ENCODE assay signal across 8 mouse cellular contexts in the genomic region with DNA sequence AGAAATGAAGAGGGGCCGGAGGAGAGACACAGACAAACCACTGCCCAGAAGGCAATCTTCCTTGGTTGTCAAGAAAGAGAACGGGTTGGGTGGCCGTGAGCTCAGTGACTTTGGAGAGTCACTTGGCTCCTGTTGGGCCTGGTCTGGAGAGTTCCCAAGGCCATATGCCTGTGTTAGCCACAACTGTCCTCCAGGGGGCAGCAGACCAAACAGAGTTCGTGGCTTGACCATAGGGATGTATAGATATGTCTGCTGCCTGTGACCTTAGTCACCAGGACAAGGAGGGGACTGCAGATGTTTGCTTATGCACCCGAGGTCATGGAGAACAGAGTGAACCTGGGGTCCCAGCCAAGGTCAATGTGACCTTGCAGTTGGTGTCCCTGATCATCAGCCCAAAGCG.
DNase-seq lines count a peak whose midpoint lies in the region; ATAC-seq and TF ChIP-seq lines count a peak whose summit lies in the region.

No protein-coding gene starts in this region.

- TF ChIP-seq CTCF in MEL (IDR thresholded peaks at IDR 0.05 in 2 of 3, conservative IDR thresholded peaks at IDR 0.05 in 1 of 3; ENCODE audit: control insufficient read depth in 1 of 3, insufficient read depth in 1 of 3, low read depth in 2 of 3, low read length in 3 of 3, poor library complexity in 1 of 3, severe bottlenecking in 1 of 3), result peak; percentile 80 to 84 (median 82)

- H3K4me2 ChIP-seq in kidney, embryonic 14.5 days (replicated peaks; ENCODE audit: low read depth, low read length), result no peak overlapping the region

- peak; percentile 14 for DNase-seq in kidney, adult 9 months
- DNase-seq in MEL (ENCODE audit: low read depth, low spot score), result peak; percentile 46
- peak; percentile 34 for DNase-seq in c-Kit-positive CD71-positive TER-119-negative erythroid progenitor cells, embryonic 14.5 days (ENCODE audit: low read depth)
- DNase-seq in lung, postnatal 10 days, result peak; percentile 61
- peak; percentile 37 for DNase-seq in thymus, postnatal 0 days (ENCODE audit: low spot score)
- DNase-seq in Muller cell, postnatal 12 days (ENCODE audit: inconsistent ontology term), result no peak

- TF ChIP-seq POLR2A in MEL (IDR thresholded peaks at IDR 0.05; ENCODE audit: control insufficient read depth in 1 of 2, insufficient read depth in 1 of 2, low read depth in 1 of 2, low read length in 2 of 2, poor library complexity in 1 of 2), result no peak

- H3K4me1 ChIP-seq in kidney, embryonic 14.5 days (ENCODE audit: control insufficient read depth, insufficient read depth, low read length), result peaks cover 19% of the 10 kb centered on the region
- H3K4me1 ChIP-seq in MEL (ENCODE audit: control insufficient read depth in 1 of 2, insufficient read depth in 2 of 2, low read length in 2 of 2), result no peaks in the 10 kb centered on the region

- TF ChIP-seq RAD21 in MEL (IDR thresholded peaks at IDR 0.05; ENCODE audit: low read depth, low read length), result peak; percentile 39

- no peaks in the 10 kb centered on the region for H3K79me2 ChIP-seq in MEL (ENCODE audit: control insufficient read depth, insufficient read depth, low read length, poor library complexity)

- WGBS in kidney, embryonic 14.5 days, result 52% methylated on average over 6 of the region's 6 CpGs

- no peaks in the 10 kb centered on the region for H3K9me3 ChIP-seq in kidney, embryonic 14.5 days (ENCODE audit: control insufficient read depth, low read length)
- H3K9me3 ChIP-seq in MEL (replicated peaks; ENCODE audit: insufficient read depth, low read length), result no peaks in the 10 kb centered on the region

- peaks cover 5% of the 10 kb centered on the region for H3K27me3 ChIP-seq in kidney, embryonic 14.5 days (ENCODE audit: control insufficient read depth, insufficient read depth, low read length)
- H3K27me3 ChIP-seq in MEL (ENCODE audit: control insufficient read depth in 1 of 2, insufficient read depth in 2 of 2, low read length in 2 of 2), result no peaks in the 10 kb centered on the region

- H3K27ac ChIP-seq in kidney, embryonic 14.5 days (ENCODE audit: low read depth, low read length), result no peak overlapping the region
- H3K27ac ChIP-seq in MEL (ENCODE audit: control insufficient read depth, low read depth, low read length), result no peak overlapping the region

- no peak for TF ChIP-seq EP300 in MEL (IDR thresholded peaks at IDR 0.05; ENCODE audit: low read depth in 1 of 2, low read length in 2 of 2)

- ATAC-seq in kidney, embryonic 14.5 days (ENCODE audit: low FRiP score, low TSS enrichment), result no peak
- peak; percentile 68 for ATAC-seq in granulocyte monocyte progenitor cell, adult 5-6 weeks (replicated peaks; ENCODE audit: poor library complexity, severe bottlenecking)

- no peaks in the 10 kb centered on the region for H3K36me3 ChIP-seq in kidney, embryonic 14.5 days (ENCODE audit: control insufficient read depth, insufficient read depth, low read length)
- H3K36me3 ChIP-seq in MEL (ENCODE audit: control insufficient read depth in 1 of 2, insufficient read depth in 2 of 2, low read length in 2 of 2), result no peaks in the 10 kb centered on the region

- no peak overlapping the region for H3K9ac ChIP-seq in kidney, embryonic 14.5 days (ENCODE audit: low read depth, low read length)
- no peak overlapping the region for H3K9ac ChIP-seq in MEL (ENCODE audit: control insufficient read depth, low read depth, low read length, poor library complexity, severe bottlenecking)

- H3K4me3 ChIP-seq in kidney, embryonic 14.5 days (ENCODE audit: low read length), result no peak overlapping the region
- H3K4me3 ChIP-seq in MEL (ENCODE audit: control insufficient read depth in 1 of 2, insufficient read depth in 1 of 2, low read depth in 2 of 2, low read length in 2 of 2), result no peak overlapping the region

TF ChIP-seq in MEL, 35 proteins besides CTCF, POLR2A, EP300 and RAD21:
- TF ChIP-seq MEF2A (IDR thresholded peaks at IDR 0.05; ENCODE audit: extremely low read depth, insufficient replicate concordance, low read depth, low read length, poor library complexity, severe bottlenecking) (no peak), MYC (IDR thresholded peaks at IDR 0.05; ENCODE audit: low read depth, low read length) (0 out of 2 replicates have a peak, but pooled peaks have one; percentile 30), MXI1 (IDR thresholded peaks at IDR 0.05; ENCODE audit: low read depth, low read length) (no peak), RCOR1 (IDR thresholded peaks at IDR 0.05; ENCODE audit: low read depth, low read length) (no peak), ELF1 (IDR thresholded peaks at IDR 0.05; ENCODE audit: low read depth, low read length) (no peak), SMC3 (IDR thresholded peaks at IDR 0.05; ENCODE audit: low read depth, low read length) (peak; percentile 77), POLR2AphosphoS5 (IDR thresholded peaks at IDR 0.05; ENCODE audit: borderline replicate concordance, low read depth, low read length) (no peak)
